Mouse (Mus musculus): Measurements from ENCODE around the gene Stmn1.

Gene Stmn1

DNA sequence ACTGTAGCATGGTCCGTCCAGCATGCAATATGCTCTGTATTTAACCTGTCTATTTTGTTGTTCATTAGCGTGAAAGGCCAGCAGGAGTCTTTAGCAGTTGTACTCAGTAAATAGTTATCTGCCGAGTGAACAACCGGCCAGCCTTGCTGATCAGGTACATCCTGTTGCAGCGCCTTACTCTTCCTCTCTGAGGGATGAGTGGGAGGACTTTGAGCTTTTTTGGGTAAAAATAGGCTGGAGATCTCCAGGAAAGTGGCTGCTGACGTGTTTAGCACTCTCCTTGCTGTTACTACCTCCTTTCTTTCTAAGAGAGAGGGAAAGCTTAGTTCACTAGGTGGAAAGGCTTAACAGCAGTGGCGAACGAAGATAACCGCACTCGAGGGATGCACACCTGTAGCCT, 49.6 kb downstream of the Stmn1 start:
- DNase-seq: no peak

DNA sequence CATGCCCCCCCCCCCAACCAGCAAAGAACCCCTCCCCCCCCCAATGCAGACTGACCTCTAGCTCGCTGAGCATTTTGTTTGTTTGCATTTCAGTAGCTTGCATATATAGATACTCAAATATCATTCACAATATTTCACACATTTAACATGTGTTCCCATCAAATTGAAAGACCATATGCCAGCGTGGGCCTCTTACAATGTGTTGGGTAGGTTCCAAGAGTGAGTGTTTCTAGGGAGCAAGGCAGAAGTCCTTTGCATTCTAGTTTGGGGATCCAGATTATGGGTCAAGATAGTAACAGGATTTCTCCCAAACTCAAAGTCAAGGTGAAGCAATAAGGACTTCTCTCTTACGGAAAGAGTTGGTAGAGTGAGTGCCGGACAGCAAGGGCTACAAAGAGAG, 50.4 kb downstream of the Stmn1 start:
- no peak for DNase-seq

DNA sequence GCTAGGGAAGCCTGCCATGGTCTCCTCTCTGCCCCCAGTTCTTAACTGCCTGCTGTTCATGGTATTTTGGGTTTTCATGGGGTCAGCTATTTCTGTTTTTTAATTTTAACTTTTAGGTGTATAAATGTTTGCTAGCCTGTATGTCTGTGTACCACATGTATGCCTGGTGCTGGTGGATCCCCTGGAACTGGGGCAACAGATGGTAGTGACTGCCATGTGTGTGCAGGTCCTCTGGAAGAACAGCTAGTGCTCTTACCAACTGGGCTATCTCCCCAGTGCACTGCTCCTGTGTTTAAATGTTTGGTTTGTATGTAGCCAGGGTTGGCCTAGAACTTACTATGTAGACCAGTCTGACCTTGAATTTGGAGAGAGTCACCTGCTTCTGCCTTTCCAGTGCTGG, 51.2 kb downstream of the Stmn1 start:
- no peak for DNase-seq

All from embryo, embryonic 11 days (tissue).